In genomic region chr2:17692926-17693325, GRCm38 (mm10) we compare ENCODE assay signal across 18 mouse cellular contexts.
"Had no signal": no experiment of that assay in that cellular context is flagged by ENCODE, and none has a peak within 500 bp of the region (broad histone marks: within the 10 kb centered on the region; RNA-seq: fewer than 3 reads in every experiment).

No protein-coding gene starts in this region.

- H3K27me3 ChIP-seq: midbrain, embryonic 13.5 days; neural tube, embryonic 13.5 days; neural tube, embryonic 15.5 days had no signal

- H3K9me3 ChIP-seq: midbrain, embryonic 10.5 days; midbrain, embryonic 13.5 days; neural tube, embryonic 13.5 days; neural tube, embryonic 15.5 days had no signal

- H3K4me3 ChIP-seq: midbrain, embryonic 10.5 days; midbrain, embryonic 13.5 days; myocyte; neural tube, embryonic 13.5 days; neural tube, embryonic 15.5 days had no signal

- H3K36me3 ChIP-seq: midbrain, embryonic 10.5 days; midbrain, embryonic 13.5 days; neural tube, embryonic 13.5 days; neural tube, embryonic 15.5 days had no signal

- H3K27ac ChIP-seq: midbrain, embryonic 10.5 days; midbrain, embryonic 13.5 days; neural tube, embryonic 13.5 days; neural tube, embryonic 15.5 days had no signal

- ATAC-seq: midbrain, embryonic 13.5 days; midbrain, embryonic 16.5 days had no signal

- H3K4me2 ChIP-seq: lung, embryonic 14.5 days; midbrain, embryonic 13.5 days; neural tube, embryonic 13.5 days; neural tube, embryonic 15.5 days had no signal

- H3K9ac ChIP-seq: lung, embryonic 14.5 days; midbrain, embryonic 13.5 days; neural tube, embryonic 13.5 days; neural tube, embryonic 15.5 days had no signal

- H3K4me1 ChIP-seq: neural tube, embryonic 13.5 days; neural tube, embryonic 15.5 days had no signal

- DNase-seq: lung, adult 18-20 months; lung, embryonic 14.5 days; lung, postnatal 14 days; lung, postnatal 36 days; retina, postnatal 1 day; right cerebral cortex, adult 18-20 months; right cerebral cortex, postnatal 25 days; right cerebral cortex, postnatal 4 days; spleen, adult 18-20 months; thymus, adult 18-20 months; thymus, postnatal 14 days; thymus, postnatal 36 days had no signal
